Mouse (Mus musculus): ENCODE measurements around the gene Prkca.

- no peak for TF ChIP-seq CTCF (IDR thresholded peaks at IDR 0.05; ENCODE audit: low read depth)
- no peak for TF ChIP-seq EP300 (IDR thresholded peaks at IDR 0.05; ENCODE audit: low read depth)
Observed at GRCm38 (mm10) chr11:108250829-108251637, 92.7 kb downstream of the Prkca start.
